Mouse (Mus musculus): ENCODE measurements at regions not wholly inside any gene's neighbourhood (a gene's known extent, or its start where the extent isn't known, plus 50 kb on each side); places are given as distances from the start of the nearest gene placed in this dataset.

DNA sequence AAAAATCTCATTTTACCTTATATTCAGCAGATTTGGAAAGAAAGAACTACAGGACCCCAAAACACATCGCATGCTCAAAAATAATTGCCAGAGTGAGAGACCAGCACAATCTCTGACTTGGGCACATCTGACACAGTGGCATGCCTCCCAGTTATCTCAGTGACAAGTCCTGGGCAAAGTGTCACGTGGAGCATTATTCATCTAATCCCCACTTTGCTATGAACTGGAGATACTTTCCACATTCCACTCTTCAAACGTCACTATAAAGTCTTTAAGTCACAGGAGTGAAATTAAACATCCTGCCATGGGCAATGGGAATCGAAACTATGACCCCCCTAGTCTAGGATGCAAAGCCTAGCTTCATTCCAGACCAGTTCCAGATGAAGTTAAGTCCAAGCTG, 93.5 kb upstream of the Ssbp2 start:
- Histone ChIP-seq H3K9me3 (ENCODE audit: control insufficient read depth, low read length) (no peaks in the 10 kb centered on the region), H3K4me1 (ENCODE audit: control insufficient read depth) (peaks cover 20% of the 10 kb centered on the region), H3K27me3 (ENCODE audit: control insufficient read depth) (no peaks in the 10 kb centered on the region), H3K4me3 (replicated peaks) (no peak overlapping the region), H3K36me3 (ENCODE audit: control insufficient read depth) (no peaks in the 10 kb centered on the region)
- TF ChIP-seq TAL1 (IDR thresholded peaks at IDR 0.05; ENCODE audit: low read length) = no peak
- no peak for TF ChIP-seq GATA1 (IDR thresholded peaks at IDR 0.05; ENCODE audit: low read length)

DNA sequence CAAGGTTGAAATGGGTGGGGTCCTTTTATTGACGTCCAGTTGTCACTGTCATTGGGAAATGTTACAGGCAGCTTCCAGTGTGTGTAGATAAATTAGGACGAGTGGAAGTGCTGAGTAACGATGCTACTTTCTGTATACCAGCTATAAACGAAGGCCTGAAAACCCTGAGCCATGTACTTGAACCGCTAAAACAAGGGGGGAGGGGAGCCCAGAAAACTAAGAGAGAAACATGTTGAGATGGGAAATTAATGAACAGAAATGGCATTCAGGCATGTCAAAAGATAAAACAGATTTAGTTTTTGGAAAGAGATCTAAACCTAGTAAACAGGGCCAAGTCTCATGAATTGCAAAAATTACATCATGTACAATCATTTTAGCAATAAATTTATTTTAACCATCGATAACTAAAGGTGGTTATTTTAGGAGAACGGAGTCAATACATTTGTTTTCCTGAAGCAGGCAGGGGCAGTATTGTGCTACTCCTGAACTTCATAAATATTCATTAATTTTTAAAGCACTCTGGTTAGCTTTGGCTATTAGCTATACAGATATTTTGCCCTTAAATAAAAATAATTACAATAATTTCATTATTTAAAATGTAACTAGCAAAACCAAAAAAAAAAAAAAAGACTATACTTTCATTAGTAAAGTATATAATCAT, 92.1 kb upstream of the Ssbp2 start:
- Histone ChIP-seq H3K27me3 (ENCODE audit: control insufficient read depth) (no peaks in the 10 kb centered on the region), H3K9me3 (ENCODE audit: control insufficient read depth, low read length) (no peaks in the 10 kb centered on the region), H3K4me3 (replicated peaks) (no peak overlapping the region), H3K36me3 (ENCODE audit: control insufficient read depth) (no peaks in the 10 kb centered on the region), H3K4me1 (ENCODE audit: control insufficient read depth) (peaks cover 35% of the 10 kb centered on the region)
- TF ChIP-seq GATA1 (IDR thresholded peaks at IDR 0.05; ENCODE audit: low read length) = no peak
- TF ChIP-seq TAL1 (IDR thresholded peaks at IDR 0.05; ENCODE audit: low read length) = no peak

DNA sequence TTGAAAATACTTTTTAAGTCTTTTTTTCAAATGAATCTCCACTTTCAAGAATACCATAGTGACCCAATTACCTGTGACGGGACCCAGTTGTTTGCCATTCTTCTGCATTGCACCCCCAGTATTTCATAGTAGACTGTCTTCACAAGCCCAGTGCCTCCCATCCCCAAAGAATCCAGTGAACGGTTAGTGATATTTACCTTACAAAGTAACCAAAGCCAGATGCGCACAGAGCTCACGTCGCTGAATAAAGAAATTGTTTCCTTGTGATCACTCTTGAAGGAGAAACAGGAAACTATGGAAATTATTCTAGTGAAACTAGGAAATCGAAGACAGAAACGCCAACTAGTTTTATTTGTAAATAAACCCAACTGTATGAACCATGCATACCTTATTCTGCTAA, 91.4 kb upstream of the Ssbp2 start:
- TF ChIP-seq GATA1 (IDR thresholded peaks at IDR 0.05; ENCODE audit: low read length) (no peak), TAL1 (IDR thresholded peaks at IDR 0.05; ENCODE audit: low read length) (no peak)
- Histone ChIP-seq H3K4me3 (replicated peaks) (no peak overlapping the region), H3K4me1 (ENCODE audit: control insufficient read depth) (peaks cover 36% of the 10 kb centered on the region), H3K9me3 (ENCODE audit: control insufficient read depth, low read length) (no peaks in the 10 kb centered on the region), H3K27me3 (ENCODE audit: control insufficient read depth) (no peaks in the 10 kb centered on the region), H3K36me3 (ENCODE audit: control insufficient read depth) (no peaks in the 10 kb centered on the region)

GRCm38 (mm10) chr13:91370021-91370420, 90.1 kb upstream of the Ssbp2 start:
- H3K4me3 ChIP-seq (replicated peaks) = peak overlapping the region; percentile 74
- H3K9me3 ChIP-seq (ENCODE audit: control insufficient read depth, low read length) = no peaks in the 10 kb centered on the region
- peaks cover 36% of the 10 kb centered on the region for H3K4me1 ChIP-seq (ENCODE audit: control insufficient read depth)
- TF ChIP-seq GATA1 (IDR thresholded peaks at IDR 0.05; ENCODE audit: low read length) = no peak
- no peak for TF ChIP-seq TAL1 (IDR thresholded peaks at IDR 0.05; ENCODE audit: low read length)
- H3K36me3 ChIP-seq (ENCODE audit: control insufficient read depth) = no peaks in the 10 kb centered on the region
- H3K27me3 ChIP-seq (ENCODE audit: control insufficient read depth) = no peaks in the 10 kb centered on the region

DNA sequence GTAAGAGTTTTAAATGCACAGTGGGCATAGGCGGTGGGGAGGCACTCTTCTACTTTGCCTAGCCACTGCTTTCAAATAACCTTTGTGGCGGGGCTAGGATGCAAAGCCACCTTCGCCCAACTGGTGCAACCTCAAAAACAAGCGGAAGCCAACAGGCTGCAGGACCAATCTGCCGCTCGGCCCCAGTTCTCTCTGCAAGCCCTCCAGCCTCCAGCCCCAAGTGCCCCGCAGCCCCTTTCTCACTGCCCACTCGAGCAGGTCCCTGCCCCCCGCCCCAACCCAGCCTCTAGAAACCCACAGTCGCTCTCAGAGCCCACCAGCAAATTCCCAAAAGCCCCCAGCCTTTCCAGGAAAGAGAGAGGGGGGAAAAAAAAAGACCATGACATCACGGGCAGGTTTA, 89.6 kb upstream of the Ssbp2 start:
- Histone ChIP-seq H3K36me3 (ENCODE audit: control insufficient read depth) (no peaks in the 10 kb centered on the region), H3K9me3 (ENCODE audit: control insufficient read depth, low read length) (no peaks in the 10 kb centered on the region), H3K27me3 (ENCODE audit: control insufficient read depth) (no peaks in the 10 kb centered on the region), H3K4me1 (ENCODE audit: control insufficient read depth) (peaks cover 36% of the 10 kb centered on the region), H3K4me3 (replicated peaks) (peak overlapping the region; percentile 74)
- TF ChIP-seq GATA1 (IDR thresholded peaks at IDR 0.05; ENCODE audit: low read length) = no peak
- TF ChIP-seq TAL1 (IDR thresholded peaks at IDR 0.05; ENCODE audit: low read length) = no peak

DNA sequence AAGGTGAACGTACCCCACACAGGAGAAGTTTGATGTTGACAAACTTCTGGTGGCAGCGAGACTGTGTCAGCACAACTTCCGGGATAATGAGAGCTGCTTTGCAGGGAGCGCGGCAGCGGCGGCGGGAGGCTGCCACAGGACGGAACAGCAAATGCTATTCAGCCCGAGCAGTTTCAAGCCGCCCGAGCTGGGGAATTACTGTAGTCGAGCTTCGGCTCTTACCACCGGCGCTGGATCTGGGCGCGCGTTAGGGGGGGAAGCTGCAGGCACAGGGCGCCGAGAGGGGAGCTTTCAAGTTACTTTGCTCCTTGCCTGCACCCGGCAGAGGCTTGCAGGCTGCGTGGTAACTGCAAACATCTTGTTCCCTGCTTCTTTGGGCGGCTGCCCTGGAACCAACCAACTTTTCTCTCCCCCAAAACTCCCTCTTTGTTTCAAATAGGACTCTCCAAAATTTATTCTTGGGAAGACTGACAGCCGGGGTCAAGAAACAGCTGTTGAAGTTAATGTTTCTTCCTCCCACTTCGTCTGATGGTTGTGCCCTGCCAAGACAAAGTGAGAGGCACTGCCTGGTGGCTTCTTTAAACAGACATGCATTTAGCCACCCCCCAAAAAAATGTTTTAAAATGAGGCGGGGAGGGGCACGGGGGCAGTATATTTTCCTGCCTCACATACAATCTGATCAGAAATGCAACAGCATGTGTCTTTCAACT, 89.0 kb upstream of the Ssbp2 start:
- H3K4me1 ChIP-seq (ENCODE audit: control insufficient read depth) = peaks cover 36% of the 10 kb centered on the region
- H3K27me3 ChIP-seq (ENCODE audit: control insufficient read depth) = no peaks in the 10 kb centered on the region
- H3K9me3 ChIP-seq (ENCODE audit: control insufficient read depth, low read length) = no peaks in the 10 kb centered on the region
- TF ChIP-seq TAL1 (IDR thresholded peaks at IDR 0.05; ENCODE audit: low read length) (no peak), GATA1 (IDR thresholded peaks at IDR 0.05; ENCODE audit: low read length) (no peak)
- H3K4me3 ChIP-seq (replicated peaks) = peak overlapping the region; percentile 74
- no peaks in the 10 kb centered on the region for H3K36me3 ChIP-seq (ENCODE audit: control insufficient read depth)

DNA sequence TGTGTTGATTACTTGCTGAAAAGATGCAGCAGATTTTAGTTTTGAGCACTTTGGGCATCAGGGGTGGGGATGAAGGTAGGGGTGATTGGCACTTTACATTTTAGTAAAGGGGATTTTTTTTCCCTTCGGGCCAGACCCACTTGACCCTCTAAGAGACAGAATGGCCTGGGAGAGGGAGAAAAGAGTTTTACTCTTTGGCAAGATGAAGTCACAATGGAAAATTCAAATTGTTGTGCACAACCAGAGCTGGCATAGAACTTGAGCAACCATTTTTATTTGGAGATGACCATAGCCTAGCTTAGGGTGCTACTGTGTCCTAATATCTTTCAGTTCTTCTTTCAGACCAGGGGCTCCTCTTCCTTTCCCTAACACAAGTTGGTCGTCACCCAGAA, 88.5 kb upstream of the Ssbp2 start:
- TF ChIP-seq GATA1 (IDR thresholded peaks at IDR 0.05; ENCODE audit: low read length) (no peak), TAL1 (IDR thresholded peaks at IDR 0.05; ENCODE audit: low read length) (no peak)
- Histone ChIP-seq H3K9me3 (ENCODE audit: control insufficient read depth, low read length) (no peaks in the 10 kb centered on the region), H3K27me3 (ENCODE audit: control insufficient read depth) (no peaks in the 10 kb centered on the region), H3K4me3 (replicated peaks) (peak overlapping the region; percentile 74), H3K4me1 (ENCODE audit: control insufficient read depth) (peaks cover 36% of the 10 kb centered on the region), H3K36me3 (ENCODE audit: control insufficient read depth) (no peaks in the 10 kb centered on the region)

GRCm38 (mm10) chr13:91372130-91372875, 87.8 kb upstream of the Ssbp2 start:
- no peak for TF ChIP-seq TAL1 (IDR thresholded peaks at IDR 0.05; ENCODE audit: low read length)
- no peak for TF ChIP-seq GATA1 (IDR thresholded peaks at IDR 0.05; ENCODE audit: low read length)
- no peak overlapping the region for H3K4me3 ChIP-seq (replicated peaks)
- no peaks in the 10 kb centered on the region for H3K36me3 ChIP-seq (ENCODE audit: control insufficient read depth)
- peaks cover 36% of the 10 kb centered on the region for H3K4me1 ChIP-seq (ENCODE audit: control insufficient read depth)
- H3K27me3 ChIP-seq (ENCODE audit: control insufficient read depth) = no peaks in the 10 kb centered on the region
- no peaks in the 10 kb centered on the region for H3K9me3 ChIP-seq (ENCODE audit: control insufficient read depth, low read length)

- TF ChIP-seq TAL1 (IDR thresholded peaks at IDR 0.05; ENCODE audit: low read length) = no peak
- no peak for TF ChIP-seq GATA1 (IDR thresholded peaks at IDR 0.05; ENCODE audit: low read length)
- H3K9me3 ChIP-seq (ENCODE audit: control insufficient read depth, low read length) = no peaks in the 10 kb centered on the region
These were observed 85.9 kb upstream of the Ssbp2 start for GRCm38 (mm10) chr13:91374141-91374540.

More at GRCm38 (mm10) chr13:91374141-91374540, 85.9 kb upstream of the Ssbp2 start:
- no peaks in the 10 kb centered on the region for H3K36me3 ChIP-seq (ENCODE audit: control insufficient read depth)
- peaks cover 33% of the 10 kb centered on the region for H3K4me1 ChIP-seq (ENCODE audit: control insufficient read depth)
- H3K4me3 ChIP-seq (replicated peaks) = no peak overlapping the region
- H3K27me3 ChIP-seq (ENCODE audit: control insufficient read depth) = no peaks in the 10 kb centered on the region

All from erythroblast, embryonic 14.5 days (primary cell).